Mouse (Mus musculus) liver, embryonic 11.5 days (tissue): ENCODE data around the gene Csf3r. TPM values are rescaled to one million over a fixed set of nuclear protein-coding genes. Genes with fewer than 3 reads are reported as not detected.

Experiments used
- ATAC-seq: fragments of 200-750 bp; cut with Nextera tagmentation; replicated peaks from 2 replicates; pipeline ENCODE4 v1.8.0; 2017; ENCODE audit warnings: moderate number of reproducible peaks, mild to moderate bottlenecking, moderate TSS enrichment, moderate library complexity; ENCODE audit not compliant: low FRiP score
- DNase-seq: peaks from one replicate; pipeline ENCODE4 v3.0.0-alpha.2; 2017; ENCODE audit warnings: low spot score
- H3K27ac ChIP-seq: fragments of 300-500 bp; sonication (generic); 2 replicates; pipeline ENCODE4 v1.5.1; 2014; ENCODE audit warnings: mild to moderate bottlenecking, low read depth, low read length, control low read depth
- H3K27me3 ChIP-seq: fragments of 300-500 bp; sonication (generic); replicated peaks from 2 replicates; pipeline ENCODE4 v1.6.1; 2014; ENCODE audit warnings: low read length, mixed read lengths; ENCODE audit not compliant: control insufficient read depth, insufficient read depth
- H3K36me3 ChIP-seq: fragments of 300-500 bp; sonication (generic); 2 replicates; pipeline ENCODE4 v1.6.1; 2014; ENCODE audit warnings: mild to moderate bottlenecking, low read length, moderate library complexity, mixed read lengths; ENCODE audit not compliant: control insufficient read depth, insufficient read depth
- H3K4me1 ChIP-seq: fragments of 300-500 bp; sonication (generic); replicated peaks from 2 replicates; pipeline ENCODE4 v1.6.1; 2014; ENCODE audit warnings: low read length, mixed read lengths; ENCODE audit not compliant: control insufficient read depth, insufficient read depth
- H3K4me2 ChIP-seq: fragments of 300-500 bp; sonication (generic); 2 replicates; pipeline ENCODE4 v1.6.1; 2014; ENCODE audit warnings: mild to moderate bottlenecking, control low read depth, moderate library complexity
- H3K4me3 ChIP-seq: fragments of 300-500 bp; sonication (generic); 2 replicates; pipeline ENCODE4 v1.5.1; 2014; ENCODE audit warnings: low read depth, low read length, control low read depth
- H3K9ac ChIP-seq: fragments of 300-500 bp; sonication (generic); 2 replicates; pipeline ENCODE4 v1.6.1; 2014; ENCODE audit warnings: low read depth, low read length, control low read depth
- H3K9me3 ChIP-seq: fragments of 300-500 bp; sonication (generic); 2 replicates; pipeline ENCODE4 v1.6.1; 2016; ENCODE audit warnings: low read length, inconsistent platforms, mixed read lengths; ENCODE audit not compliant: control insufficient read depth
- WGBS: fragments of 180-500 bp; shearing (Covaris S2); extraction: QIAGEN DNeasy Blood & Tissue Kit; methylation state at CpG from one replicate; pipeline ENCODE4 v1.1.7; 2014; 5-methylcytosine and 5-hydroxymethylcytosine counted together
- polyA plus RNA-seq: library from polyadenylated mRNA; unstranded; fragments of >200 nt; fragmentation: Nextera tagmentation; extraction: Ambion mirVana; gene quantifications from 2 replicates; pipeline ENCODE4 v1.2.1, GENCODE M21; 2014

Csf3r gene
- polyA plus RNA-seq, 1 experiment from 2014 or later: 3.1 TPM

GRCm38 (mm10) chr4:125996576-125996975 is 27.8 kb upstream of the Csf3r start:
- Histone ChIP-seq H3K9ac (no peak overlapping the region), H3K4me3 (no peak overlapping the region), H3K27ac (no peak overlapping the region), H3K4me1 (no peaks in the 10 kb centered on the region), H3K27me3 (no peaks in the 10 kb centered on the region), H3K36me3 (no peaks in the 10 kb centered on the region), H3K4me2 (no peak overlapping the region), H3K9me3 (no peaks in the 10 kb centered on the region)
- DNase-seq (peak; percentile 54), ATAC-seq (no peak)
- 5% methylated on average over 4 of the region's 4 CpGs for WGBS

- no peak overlapping the region for H3K9ac ChIP-seq
- no peaks in the 10 kb centered on the region for H3K4me1 ChIP-seq
- no peak for ATAC-seq
- no peaks in the 10 kb centered on the region for H3K9me3 ChIP-seq
- no peak for DNase-seq
- H3K4me3 ChIP-seq: no peak overlapping the region
- no peak overlapping the region for H3K4me2 ChIP-seq
- 86% methylated on average over 2 of the region's 2 CpGs for WGBS
- no peaks in the 10 kb centered on the region for H3K27me3 ChIP-seq
- H3K36me3 ChIP-seq: no peaks in the 10 kb centered on the region
- H3K27ac ChIP-seq: no peak overlapping the region
These were observed 26.5 kb upstream of the Csf3r start for GRCm38 (mm10) chr4:125997826-125998225.

- ATAC-seq: no peak
- H3K4me2 ChIP-seq: no peak overlapping the region
These were observed 22.8 kb upstream of the Csf3r start for GRCm38 (mm10) chr4:126001311-126002199.

GRCm38 (mm10) chr4:126017676-126018332 is 6.5 kb upstream of the Csf3r start:
- 59% methylated on average over 7 of the region's 7 CpGs for WGBS
- Histone ChIP-seq H3K9me3 (no peaks in the 10 kb centered on the region), H3K4me3 (no peak overlapping the region), H3K4me2 (no peak overlapping the region), H3K4me1 (no peaks in the 10 kb centered on the region), H3K27ac (no peak overlapping the region), H3K36me3 (no peaks in the 10 kb centered on the region), H3K27me3 (no peaks in the 10 kb centered on the region), H3K9ac (no peak overlapping the region)
- DNase-seq (no peak), ATAC-seq (no peak)

More at GRCm38 (mm10) chr4:126001311-126002199, 22.8 kb upstream of the Csf3r start:
- H3K4me1 ChIP-seq: no peaks in the 10 kb centered on the region
- WGBS: 78% methylated on average over 12 of the region's 12 CpGs
- no peaks in the 10 kb centered on the region for H3K27me3 ChIP-seq
- no peak overlapping the region for H3K9ac ChIP-seq
- no peak overlapping the region for H3K27ac ChIP-seq
- no peak for DNase-seq
- H3K4me3 ChIP-seq: no peak overlapping the region
- no peaks in the 10 kb centered on the region for H3K36me3 ChIP-seq
- H3K9me3 ChIP-seq: no peaks in the 10 kb centered on the region

GRCm38 (mm10) chr4:126018966-126019538 is 5.3 kb upstream of the Csf3r start:
- H3K9ac ChIP-seq: no peak overlapping the region
- no peaks in the 10 kb centered on the region for H3K9me3 ChIP-seq
- H3K4me1 ChIP-seq: no peaks in the 10 kb centered on the region
- no peak overlapping the region for H3K4me3 ChIP-seq
- no peak for ATAC-seq
- WGBS: 75% methylated on average over 11 of the region's 11 CpGs
- H3K27me3 ChIP-seq: no peaks in the 10 kb centered on the region
- no peak for DNase-seq
- H3K27ac ChIP-seq: no peak overlapping the region
- no peaks in the 10 kb centered on the region for H3K36me3 ChIP-seq
- no peak overlapping the region for H3K4me2 ChIP-seq

- Histone ChIP-seq H3K9me3 (no peaks in the 10 kb centered on the region), H3K36me3 (no peaks in the 10 kb centered on the region), H3K4me2 (peak overlapping the region; percentile 2; the same call in 1 of the 2 replicates), H3K27ac (no peak overlapping the region), H3K9ac (no peak overlapping the region), H3K4me3 (no peak overlapping the region), H3K27me3 (0 out of 2 replicates have a peak, but pooled peaks cover 2% of the 10 kb centered on the region), H3K4me1 (no peaks in the 10 kb centered on the region)
- WGBS: 79% methylated on average over 5 of the region's 5 CpGs
- DNase-seq: no peak
- ATAC-seq: no peak
These were observed 1.5 kb downstream of the Csf3r start for GRCm38 (mm10) chr4:126025801-126026200.

GRCm38 (mm10) chr4:126027980-126028379 is 3.6 kb downstream of the Csf3r start:
- Histone ChIP-seq H3K27me3 (0 out of 2 replicates have a peak, but pooled peaks cover 2% of the 10 kb centered on the region), H3K4me1 (no peaks in the 10 kb centered on the region), H3K9me3 (no peaks in the 10 kb centered on the region), H3K4me3 (no peak overlapping the region), H3K4me2 (no peak overlapping the region), H3K27ac (no peak overlapping the region), H3K9ac (no peak overlapping the region), H3K36me3 (no peaks in the 10 kb centered on the region)
- peak; percentile 70 for ATAC-seq
- 42% methylated on average over 3 of the region's 3 CpGs for WGBS
- no peak for DNase-seq

GRCm38 (mm10) chr4:126029042-126029441 is 4.7 kb downstream of the Csf3r start:
- Histone ChIP-seq H3K9me3 (no peaks in the 10 kb centered on the region), H3K4me2 (no peak overlapping the region)
- WGBS: 41% methylated on average over 3 of the region's 3 CpGs

More at GRCm38 (mm10) chr4:126029042-126029441, 4.7 kb downstream of the Csf3r start:
- no peak for ATAC-seq
- H3K36me3 ChIP-seq: no peaks in the 10 kb centered on the region
- H3K9ac ChIP-seq: no peak overlapping the region
- no peak for DNase-seq
- no peaks in the 10 kb centered on the region for H3K4me1 ChIP-seq
- no peak overlapping the region for H3K4me3 ChIP-seq
- H3K27me3 ChIP-seq: 0 out of 2 replicates have a peak, but pooled peaks cover 2% of the 10 kb centered on the region
- H3K27ac ChIP-seq: no peak overlapping the region
